Mouse (Mus musculus) naive thymus-derived CD4-positive, alpha-beta T cell, adult 2 months (primary cell): ENCODE data around the gene Hacl1.
"Not testable (repeated sequence)": the region's sequence is repeated elsewhere in the genome, so short reads cannot be mapped to it uniquely, and the experiment has no call there.

ENCODE experiments used
- DNase-seq: peaks from one replicate; pipeline ENCODE4 v3.0.0-alpha.2; 2011; ENCODE audit warnings: low read depth

Gene Hacl1

DNA sequence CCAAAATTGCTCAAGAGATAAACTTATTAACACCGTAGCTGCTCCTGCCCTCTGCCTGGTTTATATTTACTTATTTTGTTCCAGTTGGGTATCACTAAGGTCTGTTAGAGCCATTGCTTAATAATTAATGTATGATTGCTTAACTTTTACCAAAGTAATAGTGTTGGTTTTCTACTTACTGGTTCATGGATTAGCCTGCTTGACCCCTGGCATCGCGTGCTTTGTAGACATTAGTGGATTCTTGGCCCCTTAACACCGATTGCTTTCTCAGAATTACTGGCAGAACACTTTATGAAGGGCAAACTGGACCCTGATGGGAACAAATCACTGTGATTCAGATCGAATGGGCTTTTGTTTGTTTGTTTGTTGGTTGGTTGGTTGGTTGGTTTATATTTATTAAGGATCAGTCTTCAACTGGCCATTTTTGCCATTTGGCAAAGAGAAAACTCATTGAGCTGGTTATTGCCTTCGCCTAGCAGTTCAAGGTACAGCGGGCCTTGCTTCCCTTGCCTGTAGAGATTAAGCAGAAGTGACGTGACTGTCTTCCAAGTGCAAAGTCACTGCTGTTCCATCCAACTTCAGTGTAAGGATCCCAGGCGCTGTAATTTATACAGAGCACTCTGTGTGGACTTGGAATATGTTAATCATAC is 545 bp upstream of the Hacl1 start:
- DNase-seq: no peak

DNA sequence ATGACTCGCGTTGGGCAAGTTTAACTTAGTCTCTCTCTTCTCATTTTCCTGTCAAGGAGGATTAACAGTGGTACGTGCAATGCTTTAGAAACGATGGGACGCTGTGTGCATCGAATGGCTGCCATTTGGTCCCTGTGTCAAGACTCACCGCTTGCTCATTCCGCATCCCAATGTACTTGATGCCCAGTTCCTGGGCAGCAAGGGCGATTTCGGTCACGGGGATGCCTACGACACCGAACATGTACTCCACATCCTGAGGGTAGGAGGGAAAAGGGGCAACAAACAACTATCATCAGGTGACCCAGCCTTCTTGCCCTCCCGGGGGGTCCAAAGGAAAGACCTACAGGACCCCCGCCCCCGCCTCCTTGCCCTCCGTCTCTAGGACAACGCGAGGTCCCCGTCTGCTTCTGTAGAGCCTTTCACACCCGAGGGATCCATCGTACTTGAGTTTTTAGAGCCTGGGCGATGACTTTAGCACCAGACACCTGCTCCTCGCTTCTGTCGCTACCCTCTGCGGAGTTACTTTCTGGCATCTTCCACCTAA is 668 bp downstream of the Hacl1 start, which contains the start of gene Gm49387:
Gene Gm49387, minus strand, starts transcription at position 533 of the 544 bp plus-strand sequence.
- DNase-seq: no peak

- no peak for DNase-seq
Measured at GRCm38 (mm10) chr14:31630677-31631076, 10.4 kb downstream of the Hacl1 start.

- no peak for DNase-seq
Measured at GRCm38 (mm10) chr14:31622748-31623147, 18.3 kb downstream of the Hacl1 start.

DNA sequence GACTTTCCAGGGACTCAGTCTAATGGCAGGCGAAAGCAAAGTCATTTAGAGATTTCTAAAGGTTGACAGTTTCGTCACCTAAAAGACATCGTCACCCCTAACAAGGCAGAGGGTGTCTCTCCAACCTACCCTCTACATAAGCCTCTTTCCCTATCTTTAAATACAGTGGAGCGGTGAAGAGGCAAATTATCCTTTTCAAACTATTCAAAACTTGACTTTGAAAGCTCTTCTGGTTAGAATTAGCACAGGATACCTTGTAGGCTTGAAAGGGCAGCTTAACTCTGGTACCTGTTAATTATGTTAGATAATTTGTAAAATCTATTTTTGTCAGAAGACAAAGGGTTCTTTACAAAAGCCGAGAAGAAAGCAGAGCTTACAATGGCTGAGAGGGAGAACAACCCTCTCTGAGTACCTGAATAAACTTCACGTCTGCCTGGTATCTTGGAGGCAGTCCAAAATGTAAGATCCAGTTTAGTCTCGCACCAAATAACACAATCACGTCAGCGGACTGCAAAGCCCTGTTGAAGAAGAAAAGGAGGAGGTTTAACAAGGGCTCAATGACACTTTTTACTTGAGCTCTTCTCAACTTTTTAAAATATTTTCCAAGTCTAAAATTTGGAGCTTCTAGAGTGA is 20.4 kb downstream of the Hacl1 start:
- DNase-seq: no peak

GRCm38 (mm10) chr14:31617997-31618396 is 23.1 kb downstream of the Hacl1 start:
- DNase-seq: no peak

GRCm38 (mm10) chr14:31617204-31617603 is 23.9 kb downstream of the Hacl1 start:
- no peak for DNase-seq

DNA sequence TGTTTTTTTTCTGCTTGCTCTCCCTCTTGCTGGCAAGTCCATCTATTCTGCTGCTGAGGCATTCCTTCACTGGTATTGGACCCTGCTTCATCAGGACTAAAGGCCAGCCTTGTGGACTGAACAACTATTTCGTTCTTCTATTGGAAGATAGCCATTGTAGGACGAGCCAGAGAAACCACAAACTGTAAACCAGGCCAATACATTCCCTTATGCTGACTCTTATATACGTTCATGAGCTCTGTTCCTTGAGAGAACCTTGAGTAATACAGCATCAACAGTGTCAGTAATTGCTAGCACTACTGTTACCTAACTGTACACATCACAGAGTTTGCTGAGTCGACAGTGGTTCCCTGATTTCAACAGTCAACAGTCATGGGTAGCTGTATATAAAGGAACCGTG is 27.4 kb downstream of the Hacl1 start:
- DNase-seq: no peak

GRCm38 (mm10) chr14:31611986-31612385 is 29.1 kb downstream of the Hacl1 start:
- no peak for DNase-seq

GRCm38 (mm10) chr14:31605514-31605913 is 35.6 kb downstream of the Hacl1 start:
- peak; percentile 16 for DNase-seq

DNA sequence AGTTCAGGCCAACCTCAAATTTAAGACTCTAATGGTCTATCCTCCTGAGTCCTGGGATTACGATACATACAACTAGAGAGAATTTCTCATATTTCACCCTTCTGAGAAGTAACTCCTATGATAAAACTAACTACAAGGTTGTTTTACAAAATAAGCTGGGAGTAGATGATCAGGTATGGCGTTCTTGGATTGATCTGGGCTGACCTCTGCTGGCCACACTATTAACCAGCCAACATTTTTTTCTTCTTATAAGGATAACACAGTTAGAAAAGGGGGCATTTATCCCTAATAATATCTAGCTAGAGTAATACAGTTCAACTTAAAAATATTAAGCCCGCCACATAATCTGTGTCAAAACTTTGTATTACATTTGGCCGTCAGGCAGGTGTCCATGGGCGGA is 36.2 kb downstream of the Hacl1 start:
- peak; percentile 25 for DNase-seq

DNA sequence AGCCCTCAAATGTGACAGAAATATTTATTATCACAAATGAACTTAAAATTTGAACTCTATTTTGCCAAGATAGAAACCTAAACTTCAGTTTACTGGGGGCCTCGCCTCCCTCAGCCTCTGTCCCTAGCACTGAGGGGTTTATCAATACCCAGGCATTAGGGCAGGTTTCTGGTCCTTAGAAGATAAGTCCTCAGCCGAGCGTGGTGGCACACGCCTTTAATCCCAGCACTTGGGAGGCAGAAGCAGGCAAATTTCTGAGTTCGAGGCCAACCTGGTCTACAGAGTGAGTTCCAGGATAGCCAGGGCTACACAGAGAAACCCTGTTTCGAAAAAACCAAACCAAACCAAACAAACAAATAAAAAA is 38.5 kb downstream of the Hacl1 start:
- DNase-seq: not testable (repeated sequence)

DNA sequence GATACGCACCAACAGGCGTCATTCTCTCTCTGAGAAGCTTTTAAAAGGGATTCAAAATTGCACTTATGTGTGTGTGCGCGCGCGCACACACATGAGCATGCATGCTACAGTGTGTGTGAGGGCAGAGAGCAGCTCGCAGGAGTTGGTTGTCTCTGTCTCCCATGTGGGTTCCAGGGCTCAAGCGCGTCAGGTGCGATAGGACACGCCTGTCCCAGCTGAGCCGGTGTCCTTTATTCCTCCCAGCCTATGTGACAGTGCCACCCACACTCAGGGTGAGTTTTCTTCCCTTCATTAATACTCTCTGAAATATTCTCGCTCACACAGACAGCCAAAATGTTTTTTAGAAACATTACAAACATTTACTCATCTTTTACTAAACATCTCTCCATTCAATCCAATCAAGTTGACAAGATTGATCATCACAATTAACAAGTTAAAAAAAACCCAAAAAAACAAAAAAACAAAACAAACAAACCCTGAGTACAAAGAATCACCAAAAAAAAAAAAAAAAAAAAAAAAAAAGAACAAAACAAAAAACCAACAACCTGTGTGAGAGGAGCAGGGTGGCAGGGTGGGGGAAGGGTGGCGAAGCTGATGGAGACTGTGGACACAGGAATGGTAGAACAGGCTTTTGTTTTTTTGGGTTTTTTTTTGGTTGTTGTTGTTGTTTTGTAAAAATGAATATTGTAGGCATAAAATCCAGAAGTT is 39.0 kb downstream of the Hacl1 start:
- no peak for DNase-seq

DNA sequence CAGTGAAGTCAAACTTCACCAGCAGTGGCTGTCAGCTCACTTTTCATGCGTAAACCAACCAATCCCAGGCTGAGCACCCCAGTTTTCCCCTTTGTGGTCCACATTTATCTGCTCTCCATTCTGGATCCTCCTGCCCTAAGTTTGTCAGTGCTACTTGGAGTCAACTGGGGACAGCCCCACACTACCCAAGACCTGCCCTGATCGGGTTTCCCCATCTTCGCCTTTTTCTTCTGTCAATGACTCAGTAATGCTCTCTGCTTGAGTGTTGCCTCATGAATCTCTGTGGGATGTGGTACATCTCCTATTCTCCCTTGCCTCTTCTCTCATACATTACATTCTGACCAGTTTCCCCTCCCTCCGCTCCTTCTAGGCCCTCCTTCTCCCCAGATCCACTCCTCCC is 43.6 kb downstream of the Hacl1 start:
- DNase-seq: no peak

GRCm38 (mm10) chr14:31596408-31596807 is 44.7 kb downstream of the Hacl1 start:
- DNase-seq: no peak

- DNase-seq: no peak
Measured at GRCm38 (mm10) chr14:31594693-31595092, 46.4 kb downstream of the Hacl1 start.

DNA sequence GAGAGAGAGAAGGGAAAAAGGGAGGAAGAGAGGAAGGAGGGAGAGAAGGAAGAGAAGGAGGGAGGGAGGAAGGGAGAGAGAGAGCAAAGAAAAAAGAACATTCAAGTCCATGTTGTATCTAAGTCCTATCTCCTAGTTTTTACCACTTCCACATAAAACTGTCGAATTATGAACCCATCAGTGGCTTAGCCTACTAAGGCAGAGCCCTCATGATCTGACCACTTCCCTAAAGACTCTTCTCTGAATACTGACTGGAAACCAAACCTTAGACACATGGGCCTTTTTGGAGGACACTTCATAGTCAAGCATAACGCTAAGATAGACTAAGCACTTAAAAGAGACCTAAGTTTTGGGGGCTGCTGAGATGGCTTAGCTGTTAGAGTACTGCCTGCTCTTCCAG is 48.0 kb downstream of the Hacl1 start:
- no peak for DNase-seq

GRCm38 (mm10) chr14:31591243-31591642 is 49.8 kb downstream of the Hacl1 start, which contains the start of gene Colq:
Gene Colq (minus strand): TSS chr14:31591343.
- no peak for DNase-seq

- DNase-seq: no peak
Measured at GRCm38 (mm10) chr14:31586451-31586850, 54.6 kb downstream of the Hacl1 start.

DNA sequence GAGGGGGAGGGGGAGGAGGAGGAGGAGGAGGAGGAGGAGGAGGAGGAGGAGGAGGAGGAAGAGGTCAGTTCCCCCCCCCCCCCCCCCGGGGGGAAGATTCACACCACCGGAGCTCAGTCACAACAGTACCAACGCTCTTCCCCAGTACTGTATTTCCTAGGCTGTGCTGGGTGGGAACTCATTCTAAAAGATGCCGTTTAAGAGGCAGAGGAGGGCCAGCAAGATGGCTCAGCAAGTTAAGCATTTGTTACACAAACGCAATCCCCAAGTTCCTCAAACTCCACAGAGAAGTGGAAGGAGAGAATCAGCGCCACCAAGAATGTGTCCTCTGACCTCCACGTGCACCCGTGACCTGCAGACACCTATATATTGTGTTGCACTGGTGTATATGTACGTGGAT is 58.0 kb downstream of the Hacl1 start:
- no peak for DNase-seq

GRCm38 (mm10) chr14:31577966-31578735 is 62.9 kb downstream of the Hacl1 start:
- no peak for DNase-seq
